Mouse (Mus musculus) A20 (cell line): ENCODE results near the gene Pecam1.

ENCODE experiments used
- DNase-seq: peaks from one replicate; pipeline ENCODE4 v3.0.0-alpha.2; 2011; ENCODE audit warnings: low read depth, low spot score

Pecam1 gene

DNA sequence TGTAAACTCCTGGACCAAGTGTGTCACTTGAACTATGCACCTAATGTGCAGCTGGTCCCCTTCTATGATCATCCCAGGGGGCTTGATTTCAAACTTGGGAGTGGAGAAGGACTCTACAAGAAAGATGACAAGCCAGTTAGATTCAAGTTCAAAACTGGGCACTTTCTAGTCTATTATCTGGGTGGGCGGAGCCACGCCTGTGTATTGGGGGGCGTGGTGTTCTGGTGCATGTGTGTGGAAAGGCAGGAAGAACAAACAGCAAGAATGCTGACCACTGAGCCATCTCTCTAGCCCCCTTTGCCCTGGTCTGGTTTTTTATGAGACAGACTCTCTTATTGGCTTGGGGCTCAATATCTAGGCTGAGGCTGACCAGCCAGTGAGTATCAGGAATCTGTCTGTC is 54.5 kb downstream of the Pecam1 start:
- DNase-seq = no peak

DNA sequence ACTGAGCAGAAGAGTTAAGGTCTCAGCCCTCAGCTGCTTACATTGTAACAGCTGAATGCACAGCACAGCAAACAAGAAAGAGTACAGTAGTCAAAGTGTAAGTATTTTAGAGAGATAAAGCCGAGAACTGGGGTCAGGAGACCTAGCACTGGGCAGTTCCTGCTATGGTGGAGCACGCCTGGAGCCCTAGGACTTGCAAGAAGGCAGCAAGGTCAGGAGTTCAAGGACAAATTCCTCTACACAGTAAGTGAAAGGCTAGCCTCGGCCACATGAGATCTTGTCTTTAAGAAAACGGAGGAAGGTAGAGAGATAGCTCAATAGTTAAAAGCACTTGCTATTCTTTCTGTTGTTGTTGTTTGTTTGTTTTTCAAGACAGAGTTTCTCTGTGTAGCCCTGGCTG is 57.5 kb downstream of the Pecam1 start:
- no peak for DNase-seq

DNA sequence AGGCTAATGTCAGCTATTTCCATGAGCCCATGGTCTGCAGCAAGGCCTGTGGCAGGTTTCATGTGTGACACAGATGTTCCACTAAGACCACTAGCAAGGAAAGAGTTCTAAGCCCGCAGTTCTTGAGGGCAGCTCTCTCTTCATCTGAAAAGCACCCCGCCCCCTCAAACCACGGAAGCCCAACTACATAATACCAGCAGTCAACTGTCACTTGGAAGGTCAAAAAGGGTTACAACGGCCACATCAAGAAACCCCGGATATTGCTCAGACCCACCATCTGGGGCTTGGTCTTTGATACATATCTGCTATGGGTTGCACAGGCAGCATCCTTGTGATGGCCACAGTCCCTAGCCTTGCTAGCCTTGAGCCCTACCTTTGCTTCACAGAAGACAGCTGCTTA is 62.1 kb downstream of the Pecam1 start:
- no peak for DNase-seq

DNA sequence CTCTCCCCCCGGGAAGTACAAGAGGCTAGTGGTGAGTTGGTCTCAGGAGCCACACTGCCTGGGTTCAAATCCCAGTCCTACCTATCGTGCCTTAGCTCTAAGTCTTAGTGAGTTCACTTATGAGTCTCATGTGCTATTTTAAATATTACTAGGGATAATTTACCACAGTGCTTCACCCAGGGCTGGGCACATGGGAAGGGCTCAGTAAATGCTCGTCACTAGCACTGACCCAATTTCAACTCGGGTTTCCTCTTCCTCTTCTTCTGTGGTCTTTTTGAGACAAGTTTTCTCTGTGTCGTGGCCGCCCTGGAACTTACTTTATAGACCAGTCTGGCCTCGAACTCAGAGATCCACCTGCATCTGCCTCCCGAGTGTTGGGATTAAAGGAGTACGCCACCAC is 63.1 kb downstream of the Pecam1 start:
- DNase-seq = no peak

DNA sequence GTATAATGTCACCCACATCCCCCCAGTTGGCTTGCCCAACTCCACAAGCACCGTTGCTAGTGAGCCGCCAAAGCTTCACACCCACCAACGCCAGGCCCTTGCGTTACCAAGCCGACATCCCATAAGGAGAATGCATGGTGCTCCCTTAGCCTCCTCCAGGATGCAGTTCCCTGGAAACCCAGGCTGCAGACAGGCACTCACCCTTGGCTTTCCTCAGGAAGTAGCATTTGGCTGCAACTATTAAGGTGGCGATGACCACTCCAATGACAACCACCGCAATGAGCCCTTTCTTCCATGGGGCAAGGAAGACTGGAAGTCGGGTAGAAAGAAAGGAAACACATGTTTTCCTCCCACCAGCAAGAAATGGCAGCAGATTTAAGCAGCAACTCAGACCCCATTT is 66.4 kb downstream of the Pecam1 start:
- DNase-seq = no peak

DNA sequence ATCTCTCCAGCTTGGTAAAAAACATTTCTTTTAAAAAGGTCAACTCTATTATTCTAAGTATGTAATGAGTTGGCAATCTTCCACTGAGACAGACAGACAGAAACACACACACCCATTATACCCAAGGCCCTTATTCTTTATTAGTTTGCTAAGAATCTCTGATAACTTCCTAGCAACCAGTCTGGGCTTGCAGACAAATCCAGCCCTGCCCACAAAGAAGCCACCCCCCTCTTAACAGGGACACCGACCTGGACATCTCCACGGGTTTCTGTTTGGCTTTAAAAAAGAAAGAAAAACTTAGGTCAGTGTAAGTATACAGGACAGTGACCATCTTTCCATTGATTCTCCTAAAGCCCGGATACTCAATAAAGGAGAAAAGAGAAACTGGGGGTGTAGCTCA is 67.1 kb downstream of the Pecam1 start:
- DNase-seq = no peak

DNA sequence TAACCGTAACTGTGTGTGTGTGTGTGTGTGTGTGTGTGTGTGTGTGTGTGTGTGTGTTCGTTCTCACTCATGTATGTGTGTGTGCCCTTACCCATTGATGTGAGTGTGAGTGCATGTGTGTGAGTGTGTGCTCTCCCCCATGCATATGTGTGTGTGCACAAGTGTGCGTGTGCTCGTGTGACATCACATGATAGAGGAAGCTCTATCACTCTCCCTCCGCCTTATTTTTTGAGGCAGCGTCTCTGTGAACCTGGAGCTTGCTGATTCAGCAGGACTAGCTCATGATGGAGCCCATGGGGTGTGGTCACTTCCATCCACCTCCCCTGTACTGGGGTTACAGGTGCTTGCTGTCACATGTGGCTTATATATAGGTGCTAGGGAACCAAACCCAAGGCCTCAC is 69.3 kb downstream of the Pecam1 start:
- DNase-seq = no peak

DNA sequence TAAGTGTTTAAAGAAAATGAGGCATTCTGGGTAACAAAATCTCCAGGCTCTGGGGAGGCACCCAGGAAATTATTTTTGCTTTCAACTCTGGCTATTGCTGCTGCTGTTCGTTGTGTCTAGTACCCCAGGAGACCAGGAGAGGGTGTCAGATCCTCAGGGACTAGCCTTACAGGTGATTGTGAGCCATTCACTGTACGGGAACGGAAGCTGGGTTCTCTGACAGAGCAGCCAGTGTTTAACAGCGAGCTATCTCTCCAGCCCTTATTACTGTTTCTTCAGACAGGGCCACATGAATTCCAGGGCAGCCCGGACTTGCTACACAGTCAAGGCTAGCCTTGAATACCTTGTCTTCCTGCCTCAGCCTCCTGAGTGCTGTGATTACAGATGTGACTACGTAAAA is 70.6 kb downstream of the Pecam1 start:
- peak; percentile 85 for DNase-seq

DNA sequence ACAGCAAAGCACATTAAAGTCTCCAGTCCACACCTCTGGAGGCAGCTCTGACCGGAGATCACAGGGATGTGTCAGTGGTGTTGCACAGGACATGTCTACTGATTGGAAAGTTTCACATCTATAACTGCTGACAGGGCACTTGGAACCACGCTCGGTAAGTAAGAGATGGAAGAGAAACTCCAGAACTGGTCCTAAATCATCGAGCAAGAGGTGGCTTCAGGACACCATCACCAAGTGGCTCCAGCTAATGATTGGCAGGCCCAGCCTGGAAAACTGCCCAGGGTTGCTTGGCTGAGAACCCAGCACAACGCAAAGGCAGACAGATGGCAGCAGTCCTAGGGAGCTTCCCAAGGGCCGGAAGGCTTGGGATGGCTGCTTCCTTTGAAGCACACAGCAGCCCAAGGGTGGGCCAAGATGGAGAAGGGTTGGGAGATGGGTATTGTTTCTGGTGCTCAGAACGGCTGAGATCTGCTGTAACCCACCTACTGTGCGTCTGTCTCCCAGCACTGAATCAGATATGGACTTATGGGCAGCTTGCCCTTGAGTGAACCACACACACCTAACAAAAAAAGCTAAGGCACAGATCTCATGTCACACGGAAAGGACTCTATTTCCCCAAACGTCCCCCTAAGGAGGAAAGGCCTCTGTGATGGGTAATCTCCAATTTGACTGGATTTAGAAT is 72.4 kb downstream of the Pecam1 start:
- DNase-seq = no peak

DNA sequence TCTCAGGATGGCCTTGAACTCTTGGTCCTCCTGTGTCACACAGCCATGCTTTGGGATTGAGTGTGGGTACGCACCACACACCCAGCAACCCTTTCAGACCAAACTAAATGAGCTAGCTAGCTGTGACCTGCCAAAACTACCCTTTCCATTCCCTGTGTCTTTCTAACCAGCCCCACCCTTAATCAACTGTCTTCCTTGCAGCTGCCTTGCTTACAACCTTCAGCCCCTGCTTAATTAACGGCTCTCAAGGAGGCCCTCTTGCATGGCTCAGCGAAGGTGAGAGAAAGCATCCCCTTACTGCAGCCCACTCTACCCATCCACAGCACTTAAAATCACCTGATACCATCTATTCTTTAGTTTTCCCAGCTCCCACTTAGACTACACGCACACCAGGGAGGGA is 73.1 kb downstream of the Pecam1 start:
- DNase-seq = no peak

DNA sequence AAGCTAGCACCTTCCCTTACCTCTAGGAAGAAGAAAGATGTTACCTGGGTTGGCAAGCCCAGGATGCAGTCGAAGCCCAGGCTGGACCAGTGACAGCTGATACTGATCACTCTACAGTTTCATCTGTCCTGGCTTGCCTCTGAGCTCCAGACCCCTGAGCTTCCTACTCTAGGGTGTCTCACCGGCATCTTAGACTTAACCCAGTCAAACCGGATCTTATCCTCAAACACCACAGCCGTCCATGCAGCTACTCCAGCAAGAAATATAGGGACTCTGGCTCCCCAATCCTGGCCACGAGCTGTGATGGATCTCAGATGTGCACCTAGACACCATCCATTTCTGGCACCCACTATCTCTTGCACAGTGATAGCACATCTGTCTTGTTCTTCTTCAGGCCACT is 74.6 kb downstream of the Pecam1 start:
- DNase-seq = no peak

DNA sequence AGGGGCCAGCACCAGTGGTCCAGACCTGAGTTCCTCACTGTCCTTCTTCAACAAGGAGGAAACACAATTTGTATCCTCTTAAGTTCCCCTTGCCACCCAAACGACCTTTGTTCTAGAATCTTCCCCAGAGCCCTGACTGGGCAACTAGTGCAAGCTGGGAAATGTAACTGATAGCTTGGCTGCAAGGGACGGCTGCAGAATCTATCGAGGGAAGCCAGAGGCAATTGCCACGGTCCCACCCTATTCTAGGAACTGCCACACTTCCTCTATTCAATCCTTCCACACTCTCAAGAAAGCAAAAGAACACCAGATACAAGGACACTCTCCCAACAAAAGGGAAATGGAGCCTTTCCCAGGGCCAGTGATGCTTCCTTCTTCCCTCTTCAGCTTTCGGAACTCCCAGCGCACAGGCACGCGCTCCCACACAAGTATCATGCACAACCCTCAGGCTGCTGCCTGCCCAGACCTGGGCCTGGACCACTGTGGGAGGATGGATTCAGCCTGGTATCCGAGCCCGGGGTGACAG is 75.2 kb downstream of the Pecam1 start:
- no peak for DNase-seq

DNA sequence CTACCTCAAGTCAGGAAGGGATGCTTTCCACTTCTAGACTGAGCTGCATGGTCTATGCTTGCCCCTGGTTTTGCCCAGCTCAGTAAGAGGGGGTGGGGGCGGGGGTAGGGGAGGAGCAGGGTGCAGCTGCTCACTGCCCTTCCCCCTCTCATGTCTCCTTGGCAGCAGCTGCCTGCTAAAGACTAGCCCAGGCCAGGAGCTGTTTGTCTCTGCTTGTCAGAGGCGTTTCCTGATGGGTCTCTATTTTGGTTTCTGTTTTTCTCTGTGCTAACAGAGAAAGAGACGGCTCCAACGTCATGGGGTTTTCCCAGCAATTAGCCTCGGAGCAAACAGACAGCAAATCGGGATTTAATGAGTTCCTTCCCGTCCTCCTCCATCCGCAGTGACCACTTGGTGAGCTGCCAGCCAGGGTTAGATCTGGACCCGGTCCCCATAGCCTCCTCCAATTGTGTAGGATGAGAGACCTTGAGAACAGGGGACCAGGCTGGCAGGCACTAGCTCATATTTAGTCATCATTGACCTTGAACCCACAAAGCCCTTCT is 75.7 kb downstream of the Pecam1 start:
- DNase-seq = peak; percentile 90

DNA sequence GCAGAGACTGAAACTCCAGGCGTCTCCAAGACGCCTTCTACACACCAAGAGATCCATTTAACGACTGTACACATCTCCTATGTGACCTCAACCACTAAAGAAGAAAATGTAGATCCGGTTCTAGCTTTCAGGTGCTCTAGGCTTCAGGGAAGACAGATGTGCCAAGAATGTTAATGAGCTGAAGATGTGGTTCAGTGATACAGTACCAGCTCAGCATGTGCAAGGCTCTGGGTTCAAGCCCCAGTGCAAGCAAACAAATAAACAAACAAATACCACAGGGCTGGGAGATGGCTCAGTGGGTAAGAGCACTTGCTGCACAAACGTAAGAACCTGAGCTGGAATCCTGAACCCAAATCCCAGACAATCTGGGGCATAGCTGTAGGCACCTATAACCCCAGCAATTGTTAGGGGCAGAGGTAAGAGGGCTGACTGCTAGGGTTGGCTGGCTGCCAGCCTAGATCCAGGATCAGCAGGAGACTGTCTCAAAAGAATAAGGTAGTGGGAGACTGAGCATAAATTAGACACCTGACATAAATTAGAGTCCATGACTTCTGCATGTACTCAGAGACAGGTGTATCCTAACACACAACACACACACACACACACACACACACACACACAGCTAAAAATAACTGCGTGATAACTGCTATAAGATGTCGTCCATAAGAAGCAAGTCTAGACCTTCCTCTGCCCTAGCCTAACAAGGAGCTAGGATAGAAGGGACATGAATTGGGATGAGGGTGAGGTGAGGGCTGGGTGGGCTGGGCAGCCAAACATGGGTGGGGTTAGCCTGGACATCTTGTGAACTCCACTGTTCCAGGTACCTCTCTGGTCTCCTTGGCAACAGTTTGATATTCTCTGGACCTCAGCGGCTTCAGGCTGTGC is 76.5 kb downstream of the Pecam1 start:
- no peak for DNase-seq

DNA sequence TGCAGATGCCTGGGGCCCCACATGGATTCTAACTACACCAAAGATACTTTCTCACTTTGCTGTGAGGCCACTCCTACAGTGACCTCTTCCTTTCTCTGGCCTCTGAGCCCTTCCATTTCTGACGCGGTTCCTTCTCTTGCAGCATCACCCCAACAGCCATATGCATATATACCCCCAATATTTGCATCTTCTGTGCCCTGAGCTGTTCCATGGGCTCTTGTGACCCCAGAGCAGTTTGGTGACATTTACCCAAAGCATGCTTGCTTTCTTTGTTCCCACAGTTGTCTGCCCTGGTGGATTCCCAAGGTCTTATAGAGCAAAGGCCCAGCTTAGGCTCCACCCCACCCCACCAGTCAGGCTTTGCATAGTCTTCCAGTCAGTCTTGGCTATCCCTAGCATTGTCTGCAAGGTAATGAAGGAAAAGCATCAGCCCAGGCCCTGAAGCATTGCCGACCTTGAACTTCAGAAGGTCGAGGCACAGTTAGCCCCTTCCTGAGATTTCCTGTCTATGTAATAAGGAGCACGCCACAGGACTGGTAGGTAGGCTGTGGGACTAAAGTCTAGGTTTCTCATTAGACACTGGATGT is 77.4 kb downstream of the Pecam1 start:
- DNase-seq = no peak

DNA sequence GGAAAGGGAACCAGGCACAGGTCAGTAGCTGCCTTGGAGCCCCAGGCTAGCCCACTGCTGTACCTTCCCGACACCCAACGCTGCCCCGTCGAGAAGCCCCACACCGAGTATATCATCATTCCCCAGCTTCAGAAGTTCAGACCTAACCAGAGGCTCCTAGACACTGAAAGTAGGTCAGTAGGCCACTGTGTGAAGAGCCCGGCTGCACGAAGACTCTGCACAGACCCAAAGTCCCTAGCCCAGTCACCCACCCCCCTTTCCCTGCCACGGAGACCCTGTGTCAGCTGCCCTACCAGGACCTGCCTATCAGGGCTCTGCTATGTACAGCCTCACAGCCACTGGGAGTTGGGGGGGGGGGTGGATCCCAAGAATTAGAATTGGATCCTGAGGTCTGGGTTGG is 78.6 kb downstream of the Pecam1 start:
- no peak for DNase-seq

DNA sequence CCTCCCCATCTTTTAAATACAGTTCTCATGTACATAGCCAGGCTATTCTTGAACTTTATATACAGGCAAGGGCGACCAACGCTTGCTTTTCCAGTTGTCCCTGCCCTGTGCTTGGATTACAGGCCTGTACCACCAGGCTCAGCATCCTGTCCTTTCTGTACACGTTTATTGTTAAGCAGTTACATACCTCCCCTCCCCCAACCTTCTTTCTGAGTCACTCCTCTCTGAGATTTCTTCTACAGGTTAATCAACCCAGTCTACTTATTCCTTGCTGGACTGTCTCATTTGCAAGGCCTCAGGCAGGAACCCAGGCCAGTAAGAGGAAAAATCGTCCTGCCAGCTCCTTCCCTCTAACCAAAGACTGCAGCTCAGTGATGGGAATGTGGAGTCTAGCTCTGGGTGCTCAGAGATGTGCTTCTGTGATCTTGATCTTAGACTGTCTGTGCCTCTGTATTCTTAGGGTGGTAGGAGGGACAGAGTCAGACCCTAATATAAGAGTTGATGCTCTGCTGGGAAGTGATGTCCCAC is 79.4 kb downstream of the Pecam1 start:
- DNase-seq = no peak

DNA sequence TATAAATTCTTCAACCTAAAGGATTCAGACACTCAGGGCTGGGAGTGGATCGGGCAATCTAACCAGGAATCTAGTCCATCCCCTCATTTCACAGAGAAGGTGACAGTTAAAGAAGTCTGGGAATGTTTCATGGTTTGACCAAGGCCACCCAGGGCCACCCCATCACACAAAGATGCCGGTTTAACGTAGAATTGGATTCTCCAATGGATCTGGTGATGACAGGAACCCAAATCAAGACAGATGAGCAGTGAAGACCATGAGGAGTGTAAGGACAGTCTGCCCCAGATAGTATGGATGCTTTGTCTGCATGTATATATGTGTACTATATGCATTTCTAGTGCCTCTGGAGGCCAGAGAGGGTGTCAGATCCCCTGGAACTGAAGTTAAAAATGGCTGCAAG is 80.2 kb downstream of the Pecam1 start:
- DNase-seq = no peak

DNA sequence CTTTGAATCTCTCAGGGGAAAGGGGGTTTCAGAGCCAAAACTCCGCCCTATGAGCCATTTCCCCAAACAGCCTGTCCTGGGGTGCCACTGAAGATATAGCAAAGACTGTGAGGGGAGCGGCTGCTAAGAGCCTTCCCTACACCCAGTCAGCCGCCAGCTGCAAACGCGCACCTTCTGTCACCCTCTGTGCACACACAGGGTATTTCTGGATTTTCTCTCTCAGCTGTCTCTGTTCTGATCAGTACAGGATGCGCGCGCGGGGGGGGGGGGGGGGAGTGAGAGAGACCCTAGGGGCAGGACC is 80.6 kb downstream of the Pecam1 start:
- DNase-seq = peak; percentile 91

DNA sequence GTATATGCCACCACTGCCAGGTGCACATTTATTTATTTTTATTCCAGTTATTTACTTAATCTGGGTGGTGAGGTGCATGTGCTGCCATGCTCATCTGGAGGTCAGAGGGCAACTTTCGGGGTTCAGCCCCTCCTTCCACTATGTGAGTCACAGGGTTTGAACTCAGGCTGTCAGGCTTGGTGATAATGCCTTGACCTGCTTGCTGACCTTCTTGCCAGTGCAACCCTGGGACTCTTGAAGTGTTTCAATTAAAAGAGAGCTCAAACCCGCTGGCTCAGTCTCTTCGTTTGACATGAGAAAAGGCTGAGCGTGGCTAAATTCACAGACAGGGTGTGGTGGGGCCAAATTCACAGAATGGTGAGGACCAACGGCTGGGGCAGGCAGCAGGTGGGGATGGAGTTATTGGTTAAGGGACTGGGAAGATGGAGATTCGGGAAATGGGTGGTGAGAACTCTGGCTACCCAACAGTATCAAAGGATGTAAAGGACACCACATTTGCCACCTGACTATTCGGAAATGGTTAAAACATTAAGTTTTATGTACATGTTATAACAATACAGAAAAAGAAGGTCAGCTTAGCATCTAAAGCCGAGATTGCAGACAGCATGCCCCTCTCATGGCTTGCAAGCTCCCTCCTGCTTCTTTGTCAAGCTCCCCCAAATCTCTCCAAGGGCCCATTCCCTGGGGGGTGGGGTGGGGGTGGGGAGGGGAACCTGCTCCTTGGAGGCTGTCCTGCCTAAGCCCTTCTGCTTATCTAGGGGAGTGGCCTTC is 81.1 kb downstream of the Pecam1 start:
- DNase-seq = no peak

DNA sequence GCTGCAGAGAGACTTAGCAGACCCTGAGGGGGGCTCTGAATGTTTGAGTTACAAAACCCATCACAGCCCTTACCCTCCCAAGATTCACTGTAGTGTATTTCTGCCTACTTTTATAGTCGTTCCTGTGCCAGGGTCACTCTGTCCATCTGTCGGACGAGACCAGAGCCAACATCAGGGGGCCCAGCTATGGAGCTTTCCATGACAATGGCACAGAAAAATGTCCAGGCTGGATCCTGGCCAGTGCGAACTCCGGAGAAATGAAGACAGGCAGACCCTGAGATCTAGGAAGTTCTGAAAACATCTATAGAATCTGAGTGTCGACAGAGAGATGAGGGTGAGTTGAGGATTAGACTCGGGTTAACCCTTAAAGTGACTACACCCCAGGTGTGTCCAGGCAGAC is 82.1 kb downstream of the Pecam1 start:
- no peak for DNase-seq

DNA sequence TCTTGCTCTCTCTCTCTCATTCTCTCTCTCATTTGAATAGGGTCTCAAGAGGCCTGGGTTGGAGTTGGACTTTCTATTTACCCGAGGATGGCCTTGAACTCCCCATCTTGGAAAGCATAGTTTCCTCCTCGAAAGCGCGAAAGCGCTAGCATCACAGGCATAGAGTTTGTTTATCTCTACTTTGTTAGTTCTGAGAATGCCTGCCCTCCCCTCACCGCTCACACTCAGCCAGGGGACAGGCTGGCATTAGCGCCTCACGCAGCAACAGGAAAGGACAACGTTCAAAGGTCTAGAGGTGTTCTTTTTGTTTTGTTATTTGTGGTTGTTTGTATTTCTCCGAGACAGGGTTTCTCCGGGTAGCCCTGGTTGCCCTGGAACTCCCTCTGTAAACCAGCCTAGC is 82.6 kb downstream of the Pecam1 start:
- DNase-seq = no peak
